Mouse (Mus musculus) bone marrow, adult 2 months (tissue): ENCODE results near the gene Cenpn. TPM values are rescaled to one million over a fixed set of nuclear protein-coding genes. Genes with fewer than 3 reads are reported as not detected.

Experiments used
- H3K27ac ChIP-seq: fragments of 200-500 bp; 2 replicates; pipeline ENCODE4 v1.5.1; 2012; ENCODE audit warnings: low read depth, mild to moderate bottlenecking, control low read depth, inconsistent platforms, low read length; ENCODE audit not compliant: control insufficient read depth, poor library complexity, insufficient read depth
- H3K4me1 ChIP-seq: fragments of 200-500 bp; 2 replicates; pipeline ENCODE4 v1.6.1; 2011; ENCODE audit warnings: low read length; ENCODE audit not compliant: control insufficient read depth, insufficient read depth
- H3K4me3 ChIP-seq: fragments of 200-500 bp; replicated peaks from 2 replicates; pipeline ENCODE3; 2011; ENCODE audit warnings: mild to moderate bottlenecking, low read depth, low read length, control low read depth; ENCODE audit not compliant: control insufficient read depth
- CTCF ChIP-seq: fragments of 200-500 bp; IDR thresholded peaks from 2 replicates; pipeline ENCODE4 v1.5.1; 2011; ENCODE audit warnings: low read length, control low read depth; ENCODE audit not compliant: control insufficient read depth, insufficient read depth
- POLR2A ChIP-seq: fragments of 200-500 bp; IDR thresholded peaks from 2 replicates; pipeline ENCODE4 v1.6.1; 2011; ENCODE audit warnings: low read depth, mild to moderate bottlenecking, control low read depth, low read length, borderline replicate concordance; ENCODE audit not compliant: control insufficient read depth
- WGBS: fragments of 180-500 bp; shearing (Covaris S2); methylation state at CpG from one replicate; pipeline ENCODE4 v1.1.7; 2018; 5-methylcytosine and 5-hydroxymethylcytosine counted together
- polyA plus RNA-seq: library from polyadenylated mRNA; stranded (reverse); fragments of >200 nt; gene quantifications from 2 replicates; pipeline ENCODE4 v1.2.4, GENCODE M21; 2011; ENCODE audit warnings: low replicate concordance; ENCODE audit not compliant: missing spikeins, insufficient read depth, insufficient read length

Cenpn gene
- polyA plus RNA-seq, 1 experiment: 21.8 TPM

DNA sequence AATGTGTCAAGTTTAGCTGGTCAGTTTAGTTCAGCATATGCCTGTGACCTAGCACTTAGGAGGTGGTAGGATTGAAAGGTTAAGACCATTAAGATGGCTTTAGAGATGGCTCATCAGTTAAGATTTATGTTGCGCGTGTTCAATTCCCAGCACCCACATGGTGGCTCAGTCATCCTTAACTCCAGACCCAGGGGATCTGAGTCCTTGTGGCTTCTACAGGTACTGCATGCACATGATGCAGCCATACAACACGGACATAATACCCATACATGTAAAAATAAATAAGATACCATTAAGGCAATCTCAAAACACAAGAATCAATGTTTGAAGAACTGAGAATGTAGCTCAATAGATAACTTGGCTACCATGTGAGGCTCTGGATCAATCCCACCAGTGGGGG lies 68.3 kb downstream of the Cenpn start:
- Histone ChIP-seq H3K4me3 (no peak overlapping the region), H3K27ac (no peak overlapping the region), H3K4me1 (peaks cover 1% of the 10 kb centered on the region; the same call in 1 of the 2 replicates)
- WGBS: 94% methylated on average over 3 of the region's 3 CpGs
- no peak for TF ChIP-seq CTCF
- no peak for TF ChIP-seq POLR2A

Other genes starting within 250 kb of the Cenpn start
- gene Cdyl2, start 188.7 kb upstream of the Cenpn start, polyA plus RNA-seq: 1.1 and 3.1 TPM in 2 replicates
- gene Cmc2, start 275 bp upstream of the Cenpn start, polyA plus RNA-seq: 51.2 and 63.1 TPM in 2 replicates
- gene Atmin, start 21.7 kb downstream of the Cenpn start, polyA plus RNA-seq: 3.8 and 4.9 TPM in 2 replicates
- gene 1700030J22Rik, start 57.2 kb downstream of the Cenpn start, polyA plus RNA-seq: 0.85 TPM in 1 of 2 replicates, not detected in the other
- gene Gcsh, start 71.8 kb downstream of the Cenpn start, polyA plus RNA-seq: 6.8 and 29.3 TPM in 2 replicates
- gene Pkd1l2, start 160.7 kb downstream of the Cenpn start, polyA plus RNA-seq: not detected in 2 replicates
- gene Bco1, start 174.1 kb downstream of the Cenpn start, polyA plus RNA-seq: not detected in 2 replicates
- gene Gan, start 236.4 kb downstream of the Cenpn start, polyA plus RNA-seq: 2.9 and 3.1 TPM in 2 replicates